Mouse (Mus musculus): ENCODE data around the gene Dnajb13. TPM values are rescaled to one million over a fixed set of nuclear protein-coding genes. Genes with fewer than 3 reads are reported as not detected.
A peak's percentile ranks its signal among the peaks of the same experiment; 100 is the strongest.

Gene Dnajb13
- polyA plus RNA-seq, 1 experiment from 2014 or later = 0.50 TPM

- Histone ChIP-seq H3K36me3 (ENCODE audit: insufficient read depth, low read length) (no peaks in the 10 kb centered on the region), H3K9ac (replicated peaks; ENCODE audit: low read length) (no peak overlapping the region), H3K27me3 (ENCODE audit: insufficient read depth, low read length) (no peaks in the 10 kb centered on the region), H3K4me2 (replicated peaks; ENCODE audit: low read depth, low read length) (no peak overlapping the region), H3K4me3 (ENCODE audit: low read length) (no peak overlapping the region), H3K27ac (ENCODE audit: low read length) (no peak overlapping the region), H3K9me3 (ENCODE audit: low read length) (no peaks in the 10 kb centered on the region), H3K4me1 (ENCODE audit: insufficient read depth, low read length) (peaks cover 9% of the 10 kb centered on the region; the same call in 1 of the 2 replicates)
- WGBS = 72% methylated on average over 20 of the region's 20 CpGs
- peak; percentile 55; the same call in 1 of the 2 replicates for ATAC-seq (ENCODE audit: low FRiP score, low TSS enrichment)
These were observed 35.5 kb downstream of the Dnajb13 start for GRCm38 (mm10) chr7:100479100-100479822.

GRCm38 (mm10) chr7:100474680-100475079 lies 40.1 kb downstream of the Dnajb13 start:
- Histone ChIP-seq H3K27ac (ENCODE audit: low read length) (no peak overlapping the region), H3K9ac (replicated peaks; ENCODE audit: low read length) (no peak overlapping the region), H3K4me3 (ENCODE audit: low read length) (no peak overlapping the region), H3K27me3 (ENCODE audit: insufficient read depth, low read length) (no peaks in the 10 kb centered on the region), H3K4me2 (replicated peaks; ENCODE audit: low read depth, low read length) (no peak overlapping the region), H3K36me3 (ENCODE audit: insufficient read depth, low read length) (peaks cover under 1% of the 10 kb centered on the region; the same call in 1 of the 2 replicates), H3K9me3 (ENCODE audit: low read length) (no peaks in the 10 kb centered on the region), H3K4me1 (ENCODE audit: insufficient read depth, low read length) (peaks cover 4% of the 10 kb centered on the region; the same call in 1 of the 2 replicates)
- no peak for ATAC-seq (ENCODE audit: low FRiP score, low TSS enrichment)
- WGBS = 50% methylated on average over 1 of the region's 1 CpGs

GRCm38 (mm10) chr7:100473846-100474454 lies 40.8 kb downstream of the Dnajb13 start:
- Histone ChIP-seq H3K9ac (replicated peaks; ENCODE audit: low read length) (no peak overlapping the region), H3K27ac (ENCODE audit: low read length) (no peak overlapping the region), H3K27me3 (ENCODE audit: insufficient read depth, low read length) (no peaks in the 10 kb centered on the region), H3K36me3 (ENCODE audit: insufficient read depth, low read length) (peaks cover 5% of the 10 kb centered on the region; the same call in 1 of the 2 replicates), H3K4me2 (replicated peaks; ENCODE audit: low read depth, low read length) (no peak overlapping the region), H3K9me3 (ENCODE audit: low read length) (no peaks in the 10 kb centered on the region), H3K4me3 (ENCODE audit: low read length) (no peak overlapping the region), H3K4me1 (ENCODE audit: insufficient read depth, low read length) (no peaks in the 10 kb centered on the region)
- ATAC-seq (ENCODE audit: low FRiP score, low TSS enrichment) = no peak
- 68% methylated on average over 9 of the region's 9 CpGs for WGBS

DNA sequence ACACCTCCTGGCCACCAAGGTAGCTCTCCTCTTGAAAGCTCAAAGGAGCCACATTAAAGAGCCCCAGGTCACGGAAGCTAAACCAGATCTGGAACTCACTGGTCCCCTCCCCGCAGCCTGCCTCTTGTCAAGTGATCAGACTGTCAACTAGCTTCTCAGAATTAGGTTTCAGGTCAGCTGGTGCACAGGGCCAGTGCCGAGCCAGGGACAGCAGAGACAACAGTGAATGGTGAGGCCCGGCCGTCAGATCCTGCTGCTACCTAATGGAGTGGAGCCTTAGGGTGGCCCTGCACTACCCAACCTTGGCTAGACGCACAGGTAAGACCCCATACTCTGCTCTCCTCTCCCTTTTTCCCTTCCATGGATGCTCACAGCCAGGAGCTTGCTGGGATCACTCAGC lies 42.0 kb downstream of the Dnajb13 start, which contains the start of gene Ucp3:
TSS of gene Ucp3 (plus strand) at position 214 of the 400 bp plus-strand sequence.
- Histone ChIP-seq H3K27ac (ENCODE audit: low read length) (no peak within 1 kb of the TSS), H3K4me3 (ENCODE audit: low read length) (no peak within 1 kb of the TSS), H3K4me1 (ENCODE audit: insufficient read depth, low read length) (no peaks in the 10 kb centered on the region), H3K27me3 (ENCODE audit: insufficient read depth, low read length) (no peaks in the 10 kb centered on the region), H3K9me3 (ENCODE audit: low read length) (no peaks in the 10 kb centered on the region), H3K9ac (replicated peaks; ENCODE audit: low read length) (no peak within 1 kb of the TSS), H3K4me2 (replicated peaks; ENCODE audit: low read depth, low read length) (no peak within 1 kb of the TSS), H3K36me3 (ENCODE audit: insufficient read depth, low read length) (peaks cover 5% of the 10 kb centered on the region; the same call in 1 of the 2 replicates)
- ATAC-seq (ENCODE audit: low FRiP score, low TSS enrichment) = no peak; the same call in 1 of the 2 replicates
- 64% methylated on average over 6 of the region's 6 CpGs for WGBS

- H3K4me2 ChIP-seq (replicated peaks; ENCODE audit: low read depth, low read length) = no peak overlapping the region
- no peak overlapping the region for H3K4me3 ChIP-seq (ENCODE audit: low read length)
- no peak overlapping the region for H3K9ac ChIP-seq (replicated peaks; ENCODE audit: low read length)
- no peaks in the 10 kb centered on the region for H3K4me1 ChIP-seq (ENCODE audit: insufficient read depth, low read length)
- peaks cover 10% of the 10 kb centered on the region; the same call in 1 of the 2 replicates for H3K36me3 ChIP-seq (ENCODE audit: insufficient read depth, low read length)
- no peaks in the 10 kb centered on the region for H3K27me3 ChIP-seq (ENCODE audit: insufficient read depth, low read length)
- H3K9me3 ChIP-seq (ENCODE audit: low read length) = no peaks in the 10 kb centered on the region
- ATAC-seq (ENCODE audit: low FRiP score, low TSS enrichment) = no peak
- no peak overlapping the region for H3K27ac ChIP-seq (ENCODE audit: low read length)
- 83% methylated on average over 1 of the region's 1 CpGs for WGBS
These were observed 43.4 kb downstream of the Dnajb13 start for GRCm38 (mm10) chr7:100471407-100471797.

DNA sequence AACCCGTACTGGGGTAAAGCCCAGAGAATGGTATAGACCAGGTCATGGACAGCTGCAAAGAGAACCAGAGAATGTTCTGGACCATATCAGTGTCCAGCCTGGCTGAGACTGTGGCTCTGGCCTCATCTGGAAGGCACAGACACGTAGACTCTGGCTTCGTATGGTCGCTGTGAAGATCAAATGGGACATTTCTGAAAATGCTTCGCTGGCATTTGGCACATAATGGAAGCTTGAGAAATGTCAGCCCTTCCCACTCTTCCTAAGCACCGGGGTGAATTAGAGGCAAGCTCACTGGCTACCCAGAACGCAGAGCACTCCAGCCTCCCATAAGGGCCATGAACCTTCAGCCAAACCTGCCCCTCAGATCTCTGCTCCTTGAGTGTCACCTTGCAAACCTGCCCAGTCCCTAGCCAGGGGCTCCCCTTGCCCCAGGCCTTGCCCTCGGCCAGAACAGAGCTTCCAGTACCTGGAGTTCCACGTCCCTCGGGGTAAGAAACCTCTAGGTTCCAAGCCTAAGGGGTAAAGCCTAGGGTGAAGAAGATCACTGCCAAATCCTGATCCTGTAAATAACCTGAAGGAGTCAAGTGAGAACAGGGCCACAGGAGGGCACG lies 43.9 kb downstream of the Dnajb13 start:
- Histone ChIP-seq H3K9me3 (ENCODE audit: low read length) (no peaks in the 10 kb centered on the region), H3K27ac (ENCODE audit: low read length) (no peak overlapping the region), H3K27me3 (ENCODE audit: insufficient read depth, low read length) (no peaks in the 10 kb centered on the region), H3K4me1 (ENCODE audit: insufficient read depth, low read length) (peaks cover 4% of the 10 kb centered on the region), H3K9ac (replicated peaks; ENCODE audit: low read length) (no peak overlapping the region), H3K36me3 (ENCODE audit: insufficient read depth, low read length) (peaks cover 10% of the 10 kb centered on the region; the same call in 1 of the 2 replicates), H3K4me3 (ENCODE audit: low read length) (no peak overlapping the region), H3K4me2 (replicated peaks; ENCODE audit: low read depth, low read length) (no peak overlapping the region)
- ATAC-seq (ENCODE audit: low FRiP score, low TSS enrichment) = no peak
- WGBS = 90% methylated on average over 11 of the region's 11 CpGs

DNA sequence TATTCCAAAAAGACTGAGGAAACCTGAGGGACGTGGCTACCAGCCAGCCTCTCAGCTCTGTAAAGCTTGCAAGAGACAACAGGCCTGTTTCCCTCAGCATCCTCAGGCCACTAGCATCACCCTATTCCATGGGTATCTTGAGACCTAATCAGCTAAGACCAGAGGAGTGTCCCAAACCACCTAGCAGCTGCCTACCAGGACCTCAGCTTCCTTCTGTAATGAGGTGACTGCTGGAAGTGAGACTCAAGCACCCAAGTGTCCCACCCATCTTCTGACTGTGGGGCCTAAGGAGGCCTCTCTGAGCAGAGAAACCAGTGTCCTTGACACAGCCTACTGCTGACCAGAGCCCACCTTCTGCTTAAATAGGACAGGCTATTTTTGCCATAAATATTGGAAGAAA lies 45.3 kb downstream of the Dnajb13 start:
- no peak for ATAC-seq (ENCODE audit: low FRiP score, low TSS enrichment)
- Histone ChIP-seq H3K9me3 (ENCODE audit: low read length) (no peaks in the 10 kb centered on the region), H3K27ac (ENCODE audit: low read length) (no peak overlapping the region), H3K36me3 (ENCODE audit: insufficient read depth, low read length) (peaks cover 10% of the 10 kb centered on the region; the same call in 1 of the 2 replicates), H3K9ac (replicated peaks; ENCODE audit: low read length) (no peak overlapping the region), H3K4me3 (ENCODE audit: low read length) (no peak overlapping the region), H3K4me1 (ENCODE audit: insufficient read depth, low read length) (peaks cover 15% of the 10 kb centered on the region), H3K4me2 (replicated peaks; ENCODE audit: low read depth, low read length) (no peak overlapping the region), H3K27me3 (ENCODE audit: insufficient read depth, low read length) (no peaks in the 10 kb centered on the region)
- WGBS = 78% methylated on average over 1 of the region's 1 CpGs

- H3K4me2 ChIP-seq (replicated peaks; ENCODE audit: low read depth, low read length) = no peak overlapping the region
- peaks cover 15% of the 10 kb centered on the region for H3K4me1 ChIP-seq (ENCODE audit: insufficient read depth, low read length)
- WGBS = 92% methylated on average over 6 of the region's 6 CpGs
- no peak overlapping the region for H3K9ac ChIP-seq (replicated peaks; ENCODE audit: low read length)
- H3K27ac ChIP-seq (ENCODE audit: low read length) = no peak overlapping the region
- H3K27me3 ChIP-seq (ENCODE audit: insufficient read depth, low read length) = no peaks in the 10 kb centered on the region
- no peak overlapping the region for H3K4me3 ChIP-seq (ENCODE audit: low read length)
- no peaks in the 10 kb centered on the region for H3K9me3 ChIP-seq (ENCODE audit: low read length)
- peaks cover 10% of the 10 kb centered on the region; the same call in 1 of the 2 replicates for H3K36me3 ChIP-seq (ENCODE audit: insufficient read depth, low read length)
- ATAC-seq (ENCODE audit: low FRiP score, low TSS enrichment) = no peak
These were observed 46.0 kb downstream of the Dnajb13 start for GRCm38 (mm10) chr7:100468761-100469160.

DNA sequence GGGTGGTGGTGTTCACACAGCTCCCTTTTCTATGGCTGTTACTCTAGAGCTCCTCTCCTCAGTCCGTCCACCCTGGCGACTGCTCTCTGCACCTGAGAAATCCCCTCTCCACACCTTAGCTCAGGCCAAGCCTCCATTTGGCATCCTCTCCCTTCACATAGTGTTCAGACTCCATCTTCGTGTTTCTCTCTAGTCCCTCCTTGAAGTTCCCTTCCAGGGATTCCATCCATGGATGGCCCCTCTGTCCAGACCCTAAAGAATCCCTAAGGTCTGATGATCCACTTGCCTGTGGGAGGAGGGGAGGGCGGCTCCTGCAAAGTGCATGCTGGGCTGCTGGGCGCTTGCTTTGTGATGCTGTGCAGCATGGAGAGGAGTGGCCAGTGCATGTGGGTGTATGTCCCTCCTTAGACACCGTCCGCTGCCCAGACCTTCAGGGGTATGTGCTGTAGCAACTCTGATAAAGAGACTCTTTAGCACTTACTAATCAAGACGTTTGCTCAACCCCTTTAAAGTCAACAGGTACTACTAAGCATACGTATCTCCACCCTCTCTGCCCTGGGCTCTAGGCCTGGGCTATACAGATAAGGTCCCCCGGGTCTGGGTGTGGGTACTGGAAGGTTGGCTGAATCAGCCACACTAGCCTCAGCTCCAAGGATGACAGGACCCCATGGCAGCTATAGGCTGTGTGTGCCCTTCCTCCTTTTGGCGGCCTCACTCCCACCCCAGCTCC lies 47.8 kb downstream of the Dnajb13 start:
- peaks cover 15% of the 10 kb centered on the region for H3K4me1 ChIP-seq (ENCODE audit: insufficient read depth, low read length)
- no peak overlapping the region for H3K9ac ChIP-seq (replicated peaks; ENCODE audit: low read length)
- H3K9me3 ChIP-seq (ENCODE audit: low read length) = no peaks in the 10 kb centered on the region
- H3K36me3 ChIP-seq (ENCODE audit: insufficient read depth, low read length) = peaks cover 10% of the 10 kb centered on the region; the same call in 1 of the 2 replicates
- no peak overlapping the region for H3K4me2 ChIP-seq (replicated peaks; ENCODE audit: low read depth, low read length)
- 83% methylated on average over 11 of the region's 11 CpGs for WGBS
- no peak overlapping the region for H3K4me3 ChIP-seq (ENCODE audit: low read length)
- ATAC-seq (ENCODE audit: low FRiP score, low TSS enrichment) = peak; percentile 27; the same call in 1 of the 2 replicates
- H3K27me3 ChIP-seq (ENCODE audit: insufficient read depth, low read length) = no peaks in the 10 kb centered on the region
- H3K27ac ChIP-seq (ENCODE audit: low read length) = no peak overlapping the region

All from kidney, embryonic 16.5 days (tissue).